Mouse (Mus musculus) retina, postnatal 1 day (tissue): Measurements from ENCODE around the gene Man2a2.
"Not testable (repeated sequence)": the region's sequence is repeated elsewhere in the genome, so short reads cannot be mapped to it uniquely, and the experiment has no call there.

Experiments used
- DNase-seq: peaks from one replicate; pipeline ENCODE4 v3.0.0-alpha.2; 2012

The Man2a2 gene

GRCm38 (mm10) chr7:80398654-80399444 lies 27.7 kb upstream of the Man2a2 start:
- DNase-seq = no peak

- DNase-seq = no peak
These were observed 26.8 kb upstream of the Man2a2 start for GRCm38 (mm10) chr7:80397986-80398385.

DNA sequence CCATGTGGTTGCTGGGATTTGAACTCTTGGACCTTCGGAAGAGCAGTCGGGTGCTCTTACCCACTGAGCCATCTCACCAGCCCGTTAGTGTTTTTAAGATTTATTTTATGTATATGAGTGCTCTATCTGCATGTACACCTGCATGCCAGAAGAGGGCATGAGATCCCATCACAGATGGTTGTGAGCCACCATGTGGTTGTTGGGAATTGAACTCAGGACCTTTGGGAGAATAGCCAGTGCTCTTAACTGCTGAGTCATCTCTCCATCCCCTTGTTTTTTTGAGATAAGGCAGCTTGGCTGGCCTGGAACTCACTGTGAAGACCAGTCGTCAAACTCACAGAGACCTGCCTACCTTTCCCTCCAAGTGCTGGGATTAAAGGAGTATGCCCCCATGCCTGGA lies 25.3 kb upstream of the Man2a2 start:
- not testable (repeated sequence) for DNase-seq

DNA sequence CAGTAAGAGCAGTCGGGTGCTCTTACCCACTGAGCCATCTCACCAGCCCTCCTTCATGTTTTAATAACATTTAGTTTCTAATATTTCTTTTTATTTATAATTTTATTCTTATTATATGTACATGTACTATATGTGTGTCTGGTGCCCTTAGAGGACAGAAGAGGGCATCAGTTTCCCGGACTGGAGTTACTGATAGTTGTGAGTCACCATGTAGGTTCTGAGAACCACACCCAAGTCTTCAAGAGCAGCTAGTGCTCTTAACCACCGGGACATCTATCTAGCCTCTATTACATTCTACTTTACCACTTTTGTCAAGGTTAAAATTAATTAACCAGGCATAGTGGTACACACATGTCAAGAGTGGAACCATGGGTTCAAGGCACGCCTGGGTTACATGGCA lies 23.4 kb upstream of the Man2a2 start:
- no peak for DNase-seq

- no peak for DNase-seq
These were observed 20.9 kb upstream of the Man2a2 start for GRCm38 (mm10) chr7:80392119-80392518.

- peak; percentile 46 for DNase-seq
These were observed 16.7 kb upstream of the Man2a2 start, which contains the start of gene Fes for GRCm38 (mm10) chr7:80387633-80388543. Gene Fes (minus strand): TSS chr7:80387946.

- DNase-seq = no peak
These were observed 16.0 kb upstream of the Man2a2 start for GRCm38 (mm10) chr7:80387033-80387632.

DNA sequence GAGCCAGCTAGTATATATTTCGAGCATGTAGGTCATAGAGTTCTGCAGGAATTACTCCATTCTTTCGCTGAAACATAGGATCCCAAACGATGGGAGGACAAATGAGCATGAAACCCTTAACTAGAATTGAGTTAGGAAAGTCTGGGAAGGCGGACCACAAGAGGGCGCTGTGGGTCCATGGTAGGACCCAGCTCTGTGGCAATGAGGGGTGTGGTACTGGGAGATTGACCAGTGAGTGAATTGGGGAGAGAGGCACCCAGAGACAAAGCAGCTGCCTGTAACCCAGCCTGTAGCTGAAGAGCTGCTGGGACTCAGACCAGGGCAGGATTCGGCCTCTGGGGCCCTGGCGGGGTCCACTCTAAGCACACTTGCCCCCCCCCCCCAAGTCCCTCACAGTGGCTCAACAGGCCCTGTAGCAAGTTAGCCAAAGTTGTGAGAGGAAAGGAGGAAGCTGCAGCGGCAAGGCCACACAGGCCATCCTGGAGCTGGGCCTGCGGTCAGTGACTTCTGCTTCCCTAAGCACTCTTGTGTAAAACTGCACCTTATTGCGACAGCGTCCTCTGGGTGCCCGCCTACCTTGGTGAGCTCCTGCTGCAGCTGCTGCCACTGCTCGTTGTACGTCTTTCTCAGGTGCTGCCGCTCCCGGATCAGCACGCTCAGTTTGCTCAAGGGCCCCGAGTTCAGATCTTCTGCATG lies 15.2 kb upstream of the Man2a2 start:
- peak; percentile 91 for DNase-seq

GRCm38 (mm10) chr7:80382919-80383318 lies 11.7 kb upstream of the Man2a2 start:
- no peak for DNase-seq

DNA sequence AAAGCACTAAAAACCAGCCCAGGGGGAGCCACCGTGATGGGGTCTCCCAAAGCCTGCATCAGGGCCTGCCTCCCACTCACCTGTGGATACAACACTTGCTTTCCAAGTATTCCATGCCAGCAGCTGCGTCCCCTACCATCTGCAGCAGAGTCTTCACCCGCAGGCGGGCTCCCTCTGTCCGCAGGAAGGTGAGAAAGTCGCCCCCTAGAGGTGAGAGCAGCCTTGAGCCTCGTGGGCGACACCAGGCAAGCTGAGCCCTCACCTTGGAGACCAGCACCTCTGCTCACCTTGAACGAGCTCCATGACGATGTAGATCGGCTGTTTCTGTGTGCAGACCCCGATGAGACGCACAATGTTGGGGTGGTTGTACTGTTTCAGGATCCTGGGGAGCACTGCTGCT lies 8.4 kb upstream of the Man2a2 start:
- peak; percentile 65 for DNase-seq

- peak; percentile 77 for DNase-seq
These were observed 6.3 kb upstream of the Man2a2 start for GRCm38 (mm10) chr7:80377471-80377870.

DNA sequence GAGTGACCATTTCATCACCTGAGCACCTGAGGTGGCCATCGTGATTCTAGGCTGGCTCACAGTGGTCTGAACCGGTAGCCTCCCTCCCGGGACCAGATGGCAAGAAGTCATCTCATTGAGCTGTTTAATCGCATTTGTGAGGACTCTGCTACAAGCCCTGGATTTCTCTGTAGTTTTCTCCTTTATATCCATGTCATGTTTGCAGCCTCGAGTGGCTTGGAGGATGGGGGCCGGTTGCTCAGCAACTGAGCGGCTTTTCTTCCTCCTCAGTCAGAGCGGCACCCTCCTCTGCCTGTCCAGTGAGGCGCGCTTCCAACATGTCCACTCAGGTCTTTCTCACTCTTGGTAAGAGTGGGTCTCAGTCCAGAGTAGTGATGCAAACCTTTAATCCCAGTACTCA lies 5.0 kb upstream of the Man2a2 start:
- DNase-seq = peak; percentile 46

GRCm38 (mm10) chr7:80375376-80376039 lies 4.3 kb upstream of the Man2a2 start:
- no peak for DNase-seq

GRCm38 (mm10) chr7:80374733-80375132 lies 3.6 kb upstream of the Man2a2 start:
- no peak for DNase-seq

DNA sequence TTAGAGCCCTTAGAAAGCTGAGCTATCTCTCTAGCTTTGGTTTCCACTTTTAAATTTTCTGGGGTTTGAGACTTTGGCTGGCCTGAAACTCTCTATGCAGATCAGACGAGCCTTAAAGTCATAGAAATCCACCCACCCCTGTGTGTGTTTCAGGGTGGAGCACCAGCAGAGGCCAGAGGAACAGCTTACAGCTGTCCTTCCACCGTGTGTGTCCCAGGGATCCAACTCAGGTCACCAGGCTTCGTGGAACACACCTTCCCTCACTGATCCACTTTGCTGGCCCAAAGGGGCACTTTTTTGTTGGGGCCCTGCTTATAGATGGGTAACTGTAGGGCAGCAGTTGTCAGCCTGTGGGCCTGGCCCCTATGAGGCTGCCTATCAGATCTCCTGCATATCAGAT lies 3.1 kb upstream of the Man2a2 start:
- DNase-seq = no peak

GRCm38 (mm10) chr7:80373850-80374249 lies 2.7 kb upstream of the Man2a2 start:
- no peak for DNase-seq

DNA sequence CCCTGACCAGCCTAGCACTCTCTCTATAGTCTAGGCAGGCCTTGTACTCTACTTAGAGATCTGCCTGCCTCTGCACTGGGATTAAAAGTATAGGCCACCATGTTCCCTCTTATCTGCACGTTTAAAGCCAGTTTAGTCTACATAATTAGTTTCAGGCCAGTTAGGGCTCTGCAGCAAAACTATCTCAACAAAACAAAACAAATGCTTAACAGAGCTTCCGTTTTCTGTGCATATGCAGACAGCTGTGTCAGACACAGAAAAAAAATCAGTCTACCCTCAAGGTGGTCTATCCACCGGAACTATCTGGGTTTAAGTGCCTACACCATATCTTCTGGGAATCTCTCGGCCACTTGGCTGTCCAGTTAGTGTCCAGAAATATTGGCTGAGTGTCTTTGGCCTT lies 2.2 kb upstream of the Man2a2 start:
- no peak for DNase-seq

GRCm38 (mm10) chr7:80372667-80373066 lies 1.5 kb upstream of the Man2a2 start:
- DNase-seq = no peak

GRCm38 (mm10) chr7:80372166-80372565 lies 991 bp upstream of the Man2a2 start:
- peak; percentile 55 for DNase-seq

DNA sequence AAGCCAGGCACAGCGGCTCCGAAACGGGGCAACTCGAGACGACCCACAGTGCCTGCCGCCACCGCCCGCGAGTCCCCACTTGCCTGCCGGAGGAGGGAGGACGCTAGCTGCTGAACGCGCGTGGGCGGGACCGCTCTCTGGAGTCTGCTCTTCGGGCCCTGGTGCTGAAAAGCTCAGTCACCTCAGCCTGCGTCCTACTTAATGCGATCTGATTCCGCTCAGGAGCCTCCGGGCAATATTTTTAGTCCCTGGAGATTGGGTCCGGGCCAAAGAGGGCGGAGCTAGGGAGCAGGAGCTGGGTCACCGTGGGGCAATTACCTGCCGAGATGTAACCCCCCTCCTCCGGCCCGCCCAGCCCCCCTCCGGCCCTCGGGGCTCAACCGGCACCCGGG lies 530 bp downstream of the Man2a2 start:
- DNase-seq = peak; percentile 91

- no peak for DNase-seq
These were observed 1.2 kb downstream of the Man2a2 start for GRCm38 (mm10) chr7:80369967-80370431.

GRCm38 (mm10) chr7:80369461-80369860 lies 1.7 kb downstream of the Man2a2 start:
- DNase-seq = no peak
